Mouse (Mus musculus) limb, embryonic 13.5 days (tissue): ENCODE measurements around the gene Gm5114. TPM values are rescaled to one million over a fixed set of nuclear protein-coding genes. Genes with fewer than 3 reads are reported as not detected.
"Not testable (repeated sequence)": the region's sequence is repeated elsewhere in the genome, so short reads cannot be mapped to it uniquely, and the experiment has no call there.

Experiments
- ATAC-seq: fragments of 200-750 bp; cut with Nextera tagmentation; 2 replicates; pipeline ENCODE4 v1.8.0; 2017; ENCODE audit warnings: low read depth, moderate number of reproducible peaks, moderate TSS enrichment; ENCODE audit not compliant: low FRiP score
- H3K27ac ChIP-seq: fragments of 300-500 bp; sonication (generic); 2 replicates; pipeline ENCODE4 v1.5.1; 2015; ENCODE audit warnings: inconsistent platforms, mild to moderate bottlenecking, moderate library complexity
- H3K27me3 ChIP-seq: fragments of 300-500 bp; sonication (generic); 2 replicates; pipeline ENCODE4 v1.6.1; 2015; ENCODE audit warnings: mild to moderate bottlenecking, inconsistent platforms
- H3K36me3 ChIP-seq: fragments of 300-500 bp; sonication (generic); 2 replicates; pipeline ENCODE4 v1.6.1; 2015; ENCODE audit warnings: inconsistent platforms, mild to moderate bottlenecking, moderate library complexity
- H3K4me1 ChIP-seq: fragments of 300-500 bp; sonication (generic); 2 replicates; pipeline ENCODE4 v1.6.1; 2015; ENCODE audit warnings: inconsistent platforms
- H3K4me2 ChIP-seq: fragments of 300-500 bp; sonication (generic); replicated peaks from 2 replicates; pipeline ENCODE4 v1.6.1; 2015; ENCODE audit warnings: inconsistent platforms, mild to moderate bottlenecking, moderate library complexity
- H3K4me3 ChIP-seq: fragments of 300-500 bp; sonication (generic); 2 replicates; pipeline ENCODE4 v1.5.1; 2015; ENCODE audit warnings: moderate library complexity, mild to moderate bottlenecking, inconsistent platforms
- H3K9ac ChIP-seq: fragments of 300-500 bp; sonication (generic); 2 replicates; pipeline ENCODE4 v1.6.1; 2015; ENCODE audit warnings: mild to moderate bottlenecking, inconsistent platforms
- H3K9me3 ChIP-seq: fragments of 300-500 bp; sonication (generic); 2 replicates; pipeline ENCODE4 v1.6.1; 2016; ENCODE audit warnings: inconsistent platforms
- WGBS: fragments of 180-500 bp; shearing (Covaris S2); methylation state at CpG from one replicate; pipeline ENCODE4 v1.1.7; 2015; 5-methylcytosine and 5-hydroxymethylcytosine counted together
- microRNA-seq: library from miRNA; unstranded; fragments of <30 nt; microRNA quantifications from one replicate; pipeline ENCODE4, GENCODE M21; 2016
- polyA plus RNA-seq: library from polyadenylated mRNA; unstranded; fragments of >200 nt; fragmentation: Nextera tagmentation; extraction: Ambion mirVana; gene quantifications from 2 replicates; pipeline ENCODE4 v1.2.1, GENCODE M21; 2015

The Gm5114 gene
- not detected in 2 replicates for polyA plus RNA-seq

DNA sequence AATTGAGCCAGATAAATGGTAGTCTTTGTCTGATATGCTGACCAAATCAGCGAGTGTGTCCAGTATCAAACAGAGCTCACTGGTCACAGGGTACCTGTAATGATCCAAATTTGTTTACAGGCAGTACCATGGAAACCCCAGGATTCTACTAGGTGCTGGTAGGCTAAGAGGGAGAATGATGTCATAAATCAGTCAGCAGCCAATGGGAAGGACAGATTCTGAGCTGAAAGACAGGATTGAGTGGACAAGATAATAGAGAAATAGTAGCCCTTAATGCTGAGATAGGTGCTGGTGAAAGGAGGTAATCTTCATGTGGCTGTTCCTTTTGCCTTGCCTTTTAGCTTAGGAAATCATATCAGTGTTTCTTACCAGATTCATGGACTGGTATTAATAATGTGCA lies at the start of gene Gm5114:
Gene Gm5114, minus strand, starts transcription at position 101 of the 400 bp plus-strand sequence.
- not testable (repeated sequence) for H3K27me3 ChIP-seq, ATAC-seq, H3K4me1 ChIP-seq, H3K9ac ChIP-seq, H3K4me3 ChIP-seq, H3K36me3 ChIP-seq, H3K4me2 ChIP-seq, H3K27ac ChIP-seq, H3K9me3 ChIP-seq
- 57% methylated on average over 1 of the region's 1 CpGs for WGBS

GRCm38 (mm10) chr7:39455806-39456205 lies 42.8 kb upstream of the Gm5114 start:
- no peak overlapping the region for H3K4me2 ChIP-seq
- no peak overlapping the region for H3K4me3 ChIP-seq
- no peak overlapping the region for H3K9ac ChIP-seq
- 13% methylated on average over 6 of the region's 6 CpGs for WGBS
- no peaks in the 10 kb centered on the region for H3K9me3 ChIP-seq
- ATAC-seq = peak; percentile 40; the same call in 1 of the 2 replicates
- H3K27ac ChIP-seq = no peak overlapping the region
- H3K27me3 ChIP-seq = no peaks in the 10 kb centered on the region
- H3K4me1 ChIP-seq = no peaks in the 10 kb centered on the region
- H3K36me3 ChIP-seq = peaks cover 8% of the 10 kb centered on the region; the same call in 1 of the 2 replicates

DNA sequence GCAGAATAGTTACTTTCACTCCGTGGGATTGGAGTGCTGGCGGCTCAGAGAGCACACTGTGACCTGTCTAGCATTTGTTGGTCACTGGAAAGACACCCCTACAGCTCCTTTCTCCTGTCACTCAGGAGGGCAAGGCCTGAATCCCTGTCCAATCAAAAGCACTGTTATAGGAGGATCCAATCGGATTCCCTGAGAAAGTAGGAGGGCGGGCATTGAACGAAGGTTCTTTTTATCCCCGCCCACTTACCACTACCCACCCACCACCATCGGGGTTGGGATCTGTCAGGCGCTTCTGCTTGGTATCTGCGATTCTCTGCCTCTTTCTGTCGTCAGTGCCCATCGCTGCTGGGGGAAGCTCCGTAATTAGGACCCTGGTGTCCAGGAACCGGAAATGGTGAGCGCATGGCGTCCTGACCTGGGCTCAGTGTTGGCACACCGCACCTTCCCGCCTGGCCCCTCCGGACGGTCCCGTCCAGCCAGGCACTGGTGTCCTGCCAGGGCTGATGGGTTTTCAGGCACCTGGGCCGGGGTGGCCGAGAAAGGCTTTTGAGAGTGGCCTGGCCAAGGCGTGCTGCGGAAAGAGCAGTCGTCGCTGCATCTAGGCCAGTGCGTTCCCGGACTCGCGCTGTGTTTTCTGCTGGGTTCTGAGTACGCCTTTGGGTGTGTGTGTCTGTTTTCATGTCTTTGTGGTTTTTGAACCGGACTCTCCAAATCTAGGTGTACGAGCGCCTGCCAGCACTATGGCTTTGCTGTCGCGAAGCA lies 36.5 kb upstream of the Gm5114 start:
- ATAC-seq = peak; percentile 100
- peak overlapping the region; percentile 89 for H3K9ac ChIP-seq
- H3K4me3 ChIP-seq = peak overlapping the region; percentile 77
- H3K4me2 ChIP-seq = peak overlapping the region; percentile 80
- WGBS = 1% methylated on average over 36 of the region's 36 CpGs
- peaks cover 7% of the 10 kb centered on the region for H3K4me1 ChIP-seq
- no peaks in the 10 kb centered on the region for H3K9me3 ChIP-seq
- no peak overlapping the region for H3K27ac ChIP-seq
- peaks cover 8% of the 10 kb centered on the region; the same call in 1 of the 2 replicates for H3K36me3 ChIP-seq
- H3K27me3 ChIP-seq = peaks cover 10% of the 10 kb centered on the region

- H3K27me3 ChIP-seq = peaks cover 10% of the 10 kb centered on the region
- peaks cover 7% of the 10 kb centered on the region for H3K4me1 ChIP-seq
- WGBS = 58% methylated on average over 11 of the region's 11 CpGs
- no peaks in the 10 kb centered on the region for H3K9me3 ChIP-seq
- H3K4me3 ChIP-seq = peak overlapping the region; percentile 77
- H3K27ac ChIP-seq = no peak overlapping the region
- H3K9ac ChIP-seq = no peak overlapping the region
- ATAC-seq = no peak
- H3K4me2 ChIP-seq = peak overlapping the region; percentile 80
- H3K36me3 ChIP-seq = peaks cover 8% of the 10 kb centered on the region; the same call in 1 of the 2 replicates
Observed at GRCm38 (mm10) chr7:39448626-39449242, 35.8 kb upstream of the Gm5114 start.

- peaks cover 10% of the 10 kb centered on the region for H3K27me3 ChIP-seq
- H3K9ac ChIP-seq = no peak overlapping the region
- no peak overlapping the region for H3K4me3 ChIP-seq
- no peak overlapping the region for H3K27ac ChIP-seq
- ATAC-seq = peak; percentile 77
- H3K9me3 ChIP-seq = no peaks in the 10 kb centered on the region
- no peak overlapping the region for H3K4me2 ChIP-seq
- H3K36me3 ChIP-seq = no peaks in the 10 kb centered on the region
- WGBS = 25% methylated on average over 2 of the region's 2 CpGs
- H3K4me1 ChIP-seq = no peaks in the 10 kb centered on the region
Observed at GRCm38 (mm10) chr7:39441237-39441636, 28.3 kb upstream of the Gm5114 start.

- no peaks in the 10 kb centered on the region for H3K9me3 ChIP-seq
- no peak for ATAC-seq
- no peak overlapping the region for H3K4me3 ChIP-seq
- no peak overlapping the region for H3K27ac ChIP-seq
- H3K36me3 ChIP-seq = no peaks in the 10 kb centered on the region
- 65% methylated on average over 4 of the region's 4 CpGs for WGBS
- no peaks in the 10 kb centered on the region for H3K4me1 ChIP-seq
- H3K4me2 ChIP-seq = no peak overlapping the region
- H3K9ac ChIP-seq = no peak overlapping the region
- peaks cover 3% of the 10 kb centered on the region for H3K27me3 ChIP-seq
Observed at GRCm38 (mm10) chr7:39440362-39440761, 27.4 kb upstream of the Gm5114 start.

Small RNA genes lying within 50 kb of the gene (microRNA-seq; reads per million reads assigned to microRNA genes)
- gene Gm27437 = not detected

Other genes starting within 250 kb of the Gm5114 start
- 2.2 and 2.4 TPM in 2 replicates for gene Zfp619, start 104.6 kb upstream of the Gm5114 start, polyA plus RNA-seq